Mouse (Mus musculus) olfactory bulb, adult 2 months (tissue): ENCODE data around the gene Wdr62.

ENCODE experiments used
- CTCF ChIP-seq: fragments of 200-500 bp; IDR thresholded peaks from 2 replicates; pipeline ENCODE4 v1.5.1; 2012; ENCODE audit warnings: low read depth, mild to moderate bottlenecking, low read length, moderate library complexity; ENCODE audit not compliant: insufficient read depth
- POLR2A ChIP-seq: fragments of 200-500 bp; IDR thresholded peaks from 2 replicates; pipeline ENCODE4 v1.6.1; 2012; ENCODE audit warnings: mild to moderate bottlenecking, low read depth, low read length, moderate library complexity; ENCODE audit not compliant: insufficient read depth

GRCm38 (mm10) chr7:30213881-30214280, 66.3 kb downstream of the Wdr62 start:
- no peak for TF ChIP-seq CTCF
- TF ChIP-seq POLR2A: no peak
